Mouse (Mus musculus) pancreas, adult 10 weeks (tissue): ENCODE data around the gene Pfn2. TPM values are rescaled to one million over a fixed set of nuclear protein-coding genes. Genes with fewer than 3 reads are reported as not detected.

ENCODE experiments used
- polyA plus RNA-seq: library from polyadenylated mRNA; stranded (reverse); fragments of 350-450 nt; fragmentation: Illumina TruSeq; extraction: RNeasy Lipid Tissue Mini Kit (QIAGEN cat#74804); gene quantifications from one replicate; pipeline ENCODE4 v1.2.3, GENCODE M21; 2015; ENCODE audit warnings: low read depth, low replicate concordance; ENCODE audit not compliant: insufficient read depth

Pfn2 gene
- 4.2 TPM for polyA plus RNA-seq

GRCm38 (mm10) chr3:57847760-57848185, at the start of gene Pfn2:
Gene Pfn2 (minus strand): TSS chr3:57848079.

Other genes with a start within 250 kb of the Pfn2 start
- 11.6 TPM for gene Commd2, start 196.4 kb downstream of the Pfn2 start, polyA plus RNA-seq
- gene Ankub1, start 155.3 kb downstream of the Pfn2 start, polyA plus RNA-seq: not detected
- 12.5 TPM for gene Rnf13, start 112.0 kb downstream of the Pfn2 start, polyA plus RNA-seq